Mouse (Mus musculus) Muller cell, postnatal 12 days (primary cell): ENCODE measurements around the gene Klhl35.

Source experiments
- DNase-seq: peaks from one replicate; pipeline ENCODE4 v3.0.0-alpha.2; 2015; ENCODE audit errors: inconsistent ontology term

Klhl35 gene

DNA sequence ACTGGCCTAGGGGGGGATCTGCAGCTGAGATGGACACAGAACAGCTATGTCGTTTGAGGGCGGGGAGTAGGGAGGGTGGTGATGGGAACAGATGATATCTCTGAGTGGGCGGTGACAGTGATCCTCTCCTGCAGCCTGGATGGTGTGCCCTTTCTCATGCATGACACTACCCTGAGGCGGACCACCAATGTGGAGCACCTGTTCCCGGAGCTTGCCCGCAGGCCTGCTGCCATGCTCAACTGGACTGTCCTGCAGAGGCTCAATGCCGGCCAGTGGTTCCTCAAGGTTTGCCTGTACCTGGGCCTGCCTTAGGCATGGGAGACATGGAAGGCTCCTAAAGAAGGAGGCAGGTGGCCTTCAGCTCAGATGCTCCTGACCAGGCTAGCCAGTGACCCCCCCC is 12.9 kb upstream of the Klhl35 start:
- no peak for DNase-seq

DNA sequence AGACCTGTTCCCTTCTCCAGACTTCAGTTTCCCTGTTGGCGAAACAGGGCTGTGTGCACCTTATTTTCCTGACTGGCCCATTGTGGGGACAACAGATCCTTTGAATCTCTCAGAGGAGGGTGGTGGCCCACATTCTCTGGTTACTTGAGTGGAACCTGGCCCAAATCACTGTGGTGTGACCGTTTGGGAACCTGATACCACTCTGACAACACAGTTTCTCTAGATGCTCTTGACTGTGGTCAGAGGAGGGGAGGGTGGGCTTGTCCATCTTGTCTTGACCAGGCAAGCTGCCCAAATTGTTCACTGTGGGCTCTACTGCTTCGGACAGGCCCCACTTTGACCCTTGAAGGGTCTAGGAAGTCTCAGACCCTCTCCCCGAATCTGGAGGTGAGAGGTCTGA is 11.8 kb upstream of the Klhl35 start:
- no peak for DNase-seq

DNA sequence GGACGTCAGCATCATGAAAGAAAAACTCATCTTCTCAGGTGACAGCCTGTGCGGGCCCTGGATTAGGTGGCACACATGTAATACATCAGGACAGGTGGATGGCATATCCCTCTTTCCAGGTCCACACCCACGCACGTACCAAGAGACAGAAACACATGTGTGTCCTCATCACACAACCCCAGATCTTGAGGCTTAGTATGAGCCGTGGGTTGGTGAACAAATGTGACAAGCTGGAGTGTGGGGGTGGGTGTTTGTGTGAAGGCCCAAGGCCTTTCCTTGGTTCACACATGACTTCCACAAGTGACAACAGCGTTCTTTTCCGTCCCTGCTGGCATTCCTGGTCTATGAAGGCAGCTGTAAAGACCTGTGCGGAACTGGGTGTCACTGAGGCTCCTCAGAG is 7.0 kb upstream of the Klhl35 start:
- no peak for DNase-seq

DNA sequence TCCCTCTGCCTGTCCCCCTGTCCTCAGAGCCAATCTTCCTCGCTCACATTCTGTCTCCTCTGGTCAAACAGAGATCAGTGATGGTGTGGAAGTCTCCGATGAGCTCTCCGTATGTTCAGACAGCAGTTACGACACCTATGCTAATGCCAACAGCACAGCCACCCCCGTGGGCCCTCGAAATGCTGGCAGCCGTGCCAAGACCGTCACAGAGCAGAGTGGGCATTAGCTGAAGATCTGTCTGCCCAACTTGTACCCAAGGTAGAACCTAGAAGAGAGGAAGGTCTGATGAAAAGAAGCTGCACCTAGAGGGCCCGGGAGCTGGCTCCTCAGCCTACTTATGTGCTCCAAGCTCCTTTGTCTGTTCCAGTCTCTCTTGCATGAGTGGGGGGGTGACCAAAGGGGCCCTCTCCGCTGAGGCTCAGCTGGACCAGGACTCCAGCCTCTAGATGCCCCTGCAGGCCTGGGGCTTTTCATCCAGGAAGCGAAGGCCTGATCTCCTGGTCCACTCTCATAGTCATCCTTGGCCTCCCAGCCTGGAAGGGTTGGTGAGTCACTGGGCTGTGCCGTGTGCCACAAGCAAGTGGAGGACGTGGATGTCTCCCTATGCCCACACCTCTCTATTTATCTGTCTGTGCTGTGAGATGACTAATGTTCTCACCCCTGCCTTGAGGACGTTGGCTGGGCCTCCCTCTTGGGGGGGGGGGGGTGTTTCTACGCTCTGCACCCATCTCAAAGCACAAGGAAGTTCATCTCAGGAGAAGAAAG is 5.7 kb upstream of the Klhl35 start:
- no peak for DNase-seq

DNA sequence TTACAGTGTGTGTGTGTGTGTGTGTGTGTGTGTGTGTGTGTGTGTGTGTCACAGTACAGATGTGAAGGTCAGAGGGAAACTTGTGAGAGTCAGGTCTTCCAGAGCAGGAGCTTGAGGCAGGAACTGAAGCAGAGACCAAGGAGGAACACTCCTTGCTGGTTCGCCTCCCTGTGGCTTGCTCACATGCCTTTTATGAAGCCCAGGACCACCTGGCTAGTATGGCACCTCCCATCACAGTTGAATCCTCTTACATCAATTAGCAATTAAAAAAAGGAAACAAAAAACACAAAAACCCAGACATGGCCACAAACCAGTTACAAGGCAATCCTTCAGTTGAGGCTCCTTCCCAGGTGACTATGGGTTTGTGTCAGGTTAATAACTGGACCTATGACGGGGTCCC is 2.7 kb upstream of the Klhl35 start:
- no peak for DNase-seq

DNA sequence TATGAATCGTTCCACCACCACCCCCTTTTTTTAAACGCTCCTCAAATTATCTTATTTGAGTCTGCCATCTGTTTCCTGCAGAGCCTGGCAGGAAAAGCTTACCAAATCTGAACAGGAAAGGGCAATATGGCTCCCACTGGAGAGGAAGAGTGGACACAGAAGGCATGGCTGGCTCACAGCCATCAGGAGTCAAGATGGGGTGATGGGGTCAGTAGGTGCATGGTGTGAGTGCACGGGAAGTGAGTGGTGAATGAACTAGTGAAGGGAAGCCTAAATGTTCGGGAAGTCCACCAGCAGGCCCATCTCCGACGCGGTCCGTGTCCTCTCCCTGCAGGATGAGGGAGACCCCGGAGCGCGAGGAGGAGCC is 2.1 kb downstream of the Klhl35 start:
- DNase-seq: no peak

DNA sequence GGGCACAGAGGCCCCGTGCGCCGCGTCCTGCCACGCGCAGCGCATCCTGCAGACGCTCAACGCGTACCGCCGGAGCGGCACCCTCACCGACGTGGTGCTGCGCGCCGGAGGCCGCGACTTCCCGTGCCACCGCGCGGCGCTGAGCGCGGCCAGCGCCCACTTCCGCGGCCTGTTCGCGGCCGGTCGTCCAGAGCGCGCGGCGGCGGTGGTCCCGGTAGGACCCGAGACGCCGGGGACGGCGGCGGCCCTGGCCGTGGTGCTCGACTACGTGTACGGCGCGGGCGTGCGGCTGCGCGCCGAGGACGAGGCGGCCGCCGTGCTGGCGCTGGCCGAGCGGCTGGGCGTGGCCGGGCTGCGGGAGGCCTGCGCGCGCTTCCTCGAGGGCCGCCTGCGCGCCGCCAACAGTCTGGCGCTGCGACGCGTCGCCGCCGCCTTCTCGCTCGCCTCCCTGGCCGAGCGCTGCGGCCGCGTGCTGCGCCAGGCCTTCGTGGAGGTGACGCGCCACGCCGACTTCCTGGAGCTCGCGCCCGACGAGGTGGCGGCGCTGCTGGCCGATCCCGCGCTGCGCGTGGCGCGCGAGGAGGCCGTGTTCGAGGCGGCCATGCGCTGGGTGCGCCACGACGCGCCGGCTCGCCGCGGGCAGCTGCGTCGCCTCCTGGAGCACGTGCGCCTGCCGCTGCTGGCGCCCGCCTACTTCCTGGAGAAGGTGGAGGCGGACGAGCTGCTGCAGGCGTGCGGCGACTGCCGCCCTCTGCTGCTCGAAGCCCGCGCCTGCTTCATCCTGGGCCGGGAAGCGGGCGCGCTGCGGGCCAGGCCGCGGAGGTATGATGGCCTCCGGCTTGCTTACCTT is 2.7 kb downstream of the Klhl35 start:
- DNase-seq: peak; percentile 67

DNA sequence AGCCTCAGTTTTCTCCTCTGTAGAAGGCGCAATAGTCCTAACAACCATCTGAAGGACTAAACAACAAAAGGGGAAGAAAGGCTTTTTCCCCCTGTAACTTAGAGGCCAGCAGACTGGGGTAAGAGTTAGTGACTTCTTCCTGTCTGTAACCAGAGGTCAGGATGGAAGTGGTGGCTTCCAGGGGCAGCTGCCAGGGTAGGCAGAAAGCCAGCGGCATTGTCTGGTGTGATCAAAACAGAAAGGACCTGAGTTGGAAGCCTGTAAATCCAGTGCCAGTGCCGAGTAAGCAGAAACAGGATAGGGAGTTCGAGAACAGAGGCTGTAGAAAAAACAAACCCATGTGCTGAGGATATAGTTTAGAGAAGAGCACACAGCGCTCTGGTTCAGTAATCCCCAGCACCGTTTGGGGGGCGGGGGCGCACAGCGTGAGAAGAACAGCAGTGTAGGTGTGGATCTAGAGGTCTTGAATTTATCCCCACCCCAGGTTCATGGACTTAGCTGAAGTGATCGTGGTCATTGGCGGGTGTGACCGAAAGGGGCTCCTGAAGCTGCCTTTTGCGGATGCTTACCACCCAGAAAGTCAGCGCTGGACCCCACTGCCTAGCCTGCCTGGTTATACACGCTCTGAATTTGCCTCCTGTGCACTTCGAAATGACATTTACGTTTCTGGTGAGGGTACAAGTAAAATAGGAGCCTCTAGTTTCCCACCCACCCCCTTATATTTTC is 4.0 kb downstream of the Klhl35 start:
- DNase-seq: no peak

DNA sequence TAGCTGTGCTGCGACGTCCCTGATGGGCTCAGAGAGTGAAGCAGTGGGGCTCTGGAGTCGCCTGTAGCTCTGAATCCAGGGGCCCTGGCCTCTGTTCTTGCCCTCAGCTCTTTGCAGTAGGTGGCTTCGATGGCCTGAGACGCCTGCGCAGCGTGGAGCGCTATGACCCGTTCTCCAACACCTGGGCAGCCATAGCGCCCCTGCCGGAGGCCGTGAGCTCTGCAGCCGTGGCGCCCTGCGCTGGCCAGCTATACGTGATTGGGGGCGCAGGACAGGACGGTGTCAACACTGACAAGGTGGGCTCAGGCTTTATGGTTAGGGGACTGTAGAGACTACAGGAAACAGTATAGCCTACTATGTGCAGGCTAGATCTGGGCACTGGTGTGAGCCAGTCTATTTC is 5.8 kb downstream of the Klhl35 start:
- no peak for DNase-seq

DNA sequence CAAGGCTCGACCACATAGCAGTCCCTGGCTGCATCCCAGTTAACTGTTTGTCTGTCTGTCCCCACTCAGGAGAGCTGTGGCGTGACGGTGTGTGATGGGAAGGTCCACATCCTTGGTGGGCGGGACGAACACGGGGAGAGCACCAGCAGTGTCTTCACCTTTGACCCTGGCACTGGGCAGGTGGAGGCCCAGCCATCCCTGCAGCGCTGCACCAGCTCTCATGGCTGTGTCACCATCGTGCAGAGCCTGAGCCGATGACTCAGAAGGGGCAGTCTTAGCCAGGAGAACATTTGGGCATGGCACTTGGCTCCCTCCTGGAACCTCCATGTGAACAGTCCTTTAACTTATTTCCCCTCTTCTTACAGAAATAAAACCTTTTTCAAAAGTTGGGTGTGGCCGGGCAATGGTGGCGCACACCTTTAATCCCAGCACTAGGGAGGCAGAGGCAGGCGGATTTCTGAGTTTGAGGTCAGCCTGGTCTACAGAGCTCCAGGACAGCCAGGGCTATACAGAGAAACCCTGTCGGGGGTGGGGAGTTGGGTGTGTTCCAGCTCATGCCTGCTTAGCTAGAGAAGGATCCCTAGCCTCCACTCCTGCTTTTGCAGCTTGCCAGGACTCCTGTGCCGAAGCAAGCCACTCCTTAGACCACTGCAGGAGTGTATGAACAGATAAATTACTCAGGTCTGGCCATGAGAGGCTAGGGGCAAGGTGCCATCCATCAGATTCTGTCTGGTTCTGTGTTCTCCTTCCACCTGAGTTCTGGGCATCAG is 8.0 kb downstream of the Klhl35 start:
- DNase-seq: peak; percentile 55

DNA sequence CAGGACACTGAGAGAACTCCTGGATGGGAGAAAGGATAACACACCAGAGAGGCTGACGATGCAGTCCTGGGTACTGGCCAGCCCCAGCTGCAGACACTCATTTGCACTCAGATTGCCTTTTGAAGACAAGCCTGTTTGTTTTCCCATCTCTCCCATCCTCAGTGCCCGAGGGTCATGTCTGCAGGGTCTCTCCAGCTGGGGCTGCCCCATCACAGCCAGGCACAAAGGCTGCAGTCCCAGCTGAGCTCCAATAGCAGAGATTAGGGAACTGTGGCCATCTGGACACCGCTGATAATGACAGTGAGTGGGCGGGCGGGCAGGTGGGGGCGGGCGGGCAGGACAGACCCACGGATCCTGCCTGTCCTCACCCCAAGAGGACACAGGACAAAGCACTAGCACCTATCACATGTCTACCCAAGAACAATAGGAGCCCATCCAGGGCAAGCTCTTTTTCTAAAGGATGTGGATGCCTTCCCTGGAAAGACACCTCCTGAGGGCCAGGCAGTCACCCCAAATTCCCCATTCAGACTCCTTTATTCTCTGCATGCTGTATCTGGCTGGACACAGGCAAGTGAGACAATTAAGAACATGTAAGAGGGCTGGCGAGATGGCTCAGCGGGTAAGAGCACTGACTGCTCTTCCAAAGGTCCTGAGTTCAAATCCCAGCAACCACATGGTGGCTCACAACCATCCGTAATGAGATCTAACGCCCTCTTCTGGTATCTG is 9.2 kb downstream of the Klhl35 start:
- DNase-seq: peak; percentile 33

DNA sequence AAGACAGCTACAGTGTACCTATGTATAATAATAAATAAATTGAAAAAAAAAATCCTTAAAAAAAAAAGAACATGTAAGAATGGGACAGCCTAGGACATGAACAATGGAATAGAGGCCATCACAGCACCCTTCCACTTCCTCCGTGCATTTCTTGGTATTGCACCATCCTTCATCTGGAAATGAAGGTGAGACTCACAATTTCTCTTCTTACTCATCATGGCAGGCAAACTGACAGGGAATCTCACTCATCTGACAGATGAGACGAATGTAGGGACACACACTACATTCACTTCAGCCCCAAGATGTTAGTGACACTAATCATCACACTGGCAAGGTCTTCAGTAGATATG is 9.7 kb downstream of the Klhl35 start:
- no peak for DNase-seq

DNA sequence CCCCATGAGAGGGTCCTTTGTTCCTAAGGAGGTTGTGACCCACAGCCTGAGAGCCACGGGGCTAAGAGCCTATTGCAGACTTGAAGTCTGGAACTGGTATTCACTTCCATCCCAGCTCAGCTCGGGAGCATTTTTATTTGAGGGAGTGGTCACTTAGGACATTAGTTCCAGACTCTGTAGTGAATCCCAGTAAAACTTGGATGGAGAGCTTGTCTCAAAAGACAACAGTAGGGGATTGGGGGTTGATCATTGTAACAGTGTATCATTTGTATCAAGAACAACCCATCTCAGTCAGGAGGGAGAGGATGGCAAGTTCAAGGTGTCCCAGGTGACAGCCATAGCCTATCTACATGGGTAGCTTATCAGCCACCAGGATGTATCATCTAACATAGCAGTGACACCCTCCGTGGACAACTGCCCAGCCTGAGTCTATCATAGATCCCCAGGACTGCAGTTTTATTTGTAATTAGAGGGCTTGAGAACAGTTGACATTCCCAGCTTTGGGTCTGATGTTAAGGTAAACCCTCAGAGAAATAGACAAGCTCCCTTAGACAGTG is 10.8 kb downstream of the Klhl35 start:
- DNase-seq: no peak

DNA sequence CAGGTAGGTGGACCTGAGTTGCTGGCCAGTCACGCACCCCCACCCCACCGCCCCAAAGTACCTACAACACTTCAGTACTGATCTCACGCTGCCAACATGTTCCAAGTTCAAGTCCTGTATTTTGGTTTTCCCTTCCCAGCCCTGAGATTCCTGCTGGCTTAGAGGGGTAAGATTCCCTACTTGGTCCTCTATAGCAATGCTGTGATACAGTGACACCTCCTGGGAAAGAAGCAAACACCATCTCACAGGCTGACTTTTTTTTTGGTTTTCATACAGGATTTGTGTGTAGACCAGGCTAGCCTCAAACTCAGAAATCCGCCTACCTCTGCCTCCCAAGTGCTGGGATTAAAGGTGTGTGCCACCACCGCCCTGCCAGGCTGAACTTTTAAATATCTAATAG is 11.4 kb downstream of the Klhl35 start:
- DNase-seq: no peak

DNA sequence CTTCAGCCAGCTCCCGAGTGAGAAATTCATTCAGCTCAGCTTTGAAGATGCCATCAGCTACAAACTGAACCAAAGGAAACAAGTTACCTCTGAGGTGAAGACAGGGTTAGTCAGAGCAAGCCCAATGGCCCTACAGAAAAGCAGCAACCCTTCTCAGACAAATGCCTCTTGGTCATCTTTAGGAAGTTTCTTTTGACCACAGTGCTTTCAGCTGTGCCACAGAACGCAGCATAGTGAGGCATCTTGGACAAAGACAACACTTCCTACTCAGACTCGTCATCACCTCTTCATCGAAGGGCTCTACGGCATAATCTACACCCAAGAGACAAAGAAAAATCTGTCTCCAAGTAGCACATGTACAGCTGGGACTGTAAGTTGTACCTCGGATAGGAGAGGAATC is 16.8 kb downstream of the Klhl35 start:
- peak; percentile 34 for DNase-seq

DNA sequence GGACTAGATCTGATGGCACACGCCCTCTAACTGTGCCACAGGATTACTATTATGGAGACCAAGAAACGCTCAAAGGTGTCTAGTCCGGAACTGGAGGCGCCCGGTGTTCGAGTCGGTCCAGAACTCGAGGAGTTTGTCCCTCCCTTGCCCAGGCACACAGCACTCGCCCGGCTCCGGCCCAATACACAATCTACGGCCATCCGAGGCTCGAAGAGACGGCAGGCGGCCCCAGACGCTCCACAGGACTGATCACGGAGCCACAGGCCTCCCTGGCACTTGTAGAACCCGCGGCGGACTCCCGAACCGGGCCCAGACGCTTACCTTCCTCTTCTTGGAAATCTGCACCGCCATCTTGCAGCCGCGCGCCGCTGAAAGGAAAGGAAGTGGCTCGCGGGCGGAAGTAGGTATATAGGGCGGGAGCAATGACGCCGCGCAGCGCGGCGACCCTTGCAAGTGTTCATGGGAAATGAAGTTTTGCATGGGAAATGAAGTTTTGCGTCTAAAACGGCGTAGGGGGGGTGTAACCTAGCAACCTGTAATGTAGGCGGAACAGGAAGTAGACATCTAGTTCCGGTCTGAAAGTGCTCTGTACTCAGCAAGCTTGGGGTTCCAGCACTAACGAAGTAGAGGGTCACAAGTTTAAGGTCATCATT is 17.6 kb downstream of the Klhl35 start, which contains the start of gene Rps3:
TSS of gene Rps3 (minus strand) at position 468 of the 653 bp plus-strand sequence.
- DNase-seq: peak; percentile 93

DNA sequence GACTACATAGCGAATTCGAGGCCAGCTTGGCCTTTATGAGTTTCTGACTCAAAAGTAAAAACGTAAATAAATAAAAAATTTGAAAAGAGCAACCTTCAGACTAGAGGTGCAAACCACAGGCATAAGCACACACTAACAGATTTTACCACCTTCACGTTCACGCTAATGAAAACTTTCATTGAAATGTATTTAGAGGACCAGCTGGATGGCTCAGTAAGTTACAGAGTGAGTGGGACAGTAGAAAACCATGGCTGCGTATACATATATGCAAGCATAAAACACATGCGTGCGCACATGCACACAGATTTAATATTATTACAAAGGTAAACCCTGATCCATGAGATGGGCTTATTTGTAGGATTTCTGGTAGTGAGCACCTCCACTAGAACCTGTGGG is 18.1 kb downstream of the Klhl35 start:
- DNase-seq: no peak

DNA sequence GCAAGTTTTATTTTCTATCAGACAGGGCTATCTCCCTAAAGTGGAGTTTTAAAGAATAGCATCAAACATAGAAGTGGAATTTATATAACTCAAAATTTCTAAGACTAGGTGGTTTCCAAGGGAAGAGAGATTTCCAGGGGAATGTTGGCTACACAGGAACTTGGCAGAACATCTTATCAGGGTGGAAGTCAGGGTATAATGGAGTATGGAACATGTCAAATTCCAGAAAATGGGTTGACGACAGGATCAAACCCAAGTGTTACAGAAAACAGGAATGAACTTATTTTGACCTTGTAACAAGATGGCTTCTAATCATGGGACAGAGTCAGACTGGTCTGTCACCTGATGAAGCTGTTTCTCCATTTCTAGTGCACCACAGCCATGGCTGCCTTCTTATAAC is 18.9 kb downstream of the Klhl35 start:
- DNase-seq: no peak

DNA sequence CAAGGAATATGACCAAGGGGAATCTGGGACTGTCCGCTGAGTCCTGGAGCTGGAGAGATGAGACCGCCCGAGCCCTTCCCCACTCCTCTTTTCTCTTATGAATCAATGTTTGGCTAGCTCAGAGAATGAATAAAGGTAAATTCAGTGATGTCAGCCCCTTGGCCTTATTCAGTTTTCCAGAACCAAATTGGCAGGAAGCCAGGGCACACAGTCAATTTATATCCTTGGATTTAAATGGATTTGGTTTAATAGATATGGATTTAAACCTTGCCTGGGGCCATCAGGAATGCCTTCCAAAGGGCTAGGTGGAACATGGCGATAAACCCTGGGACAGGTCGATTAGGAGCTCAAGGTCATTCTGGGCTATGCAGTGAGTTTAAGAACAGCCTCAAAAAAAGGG is 23.9 kb downstream of the Klhl35 start:
- no peak for DNase-seq

DNA sequence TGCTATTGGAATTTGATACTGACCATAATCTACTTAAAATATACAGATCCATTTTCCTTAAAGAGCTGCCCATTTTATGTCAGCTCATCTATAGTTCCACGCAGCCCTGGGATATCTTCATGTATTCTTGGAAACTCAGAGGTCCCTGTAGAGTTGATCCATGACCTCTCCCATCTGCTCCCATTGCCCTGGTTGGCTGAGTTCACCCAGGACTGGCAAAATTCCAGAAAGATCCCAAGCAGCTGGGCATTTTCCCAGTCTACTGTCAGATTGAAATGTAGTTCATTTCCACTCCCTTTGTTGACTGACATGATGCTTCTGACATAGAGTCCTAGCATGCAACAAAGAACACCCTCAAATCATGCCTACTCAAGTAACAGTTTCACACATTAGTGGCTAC is 33.3 kb downstream of the Klhl35 start:
- no peak for DNase-seq
